Mouse (Mus musculus): Measurements from ENCODE around the gene Gm28051. TPM values are rescaled to one million over a fixed set of nuclear protein-coding genes. Genes with fewer than 3 reads are reported as not detected.

Gene Gm28051
- polyA plus RNA-seq, 1 experiment from 2014 or later: not detected

DNA sequence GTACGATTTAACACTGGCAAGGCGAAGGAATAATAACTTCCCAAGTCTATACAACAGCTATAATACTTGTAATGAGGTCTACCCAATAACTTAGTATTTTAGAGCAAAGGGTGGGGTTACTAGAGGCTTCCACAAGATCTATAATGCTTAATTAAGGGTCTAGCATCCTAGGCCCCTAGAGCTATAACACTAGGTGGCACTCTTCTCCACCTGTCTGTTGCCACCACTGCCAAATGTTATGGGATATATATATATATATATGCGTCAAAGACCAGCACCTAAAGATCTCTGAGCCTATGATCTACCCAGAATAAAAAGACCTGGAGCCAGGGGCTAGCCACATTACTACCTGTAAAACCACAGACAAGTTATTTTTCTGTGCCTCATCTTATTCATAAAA is 17.3 kb downstream of the Gm28051 start:
- H3K9ac ChIP-seq (replicated peaks; ENCODE audit: low read length): no peak overlapping the region
- H3K4me1 ChIP-seq (ENCODE audit: control insufficient read depth, insufficient read depth, low read length): peaks cover 3% of the 10 kb centered on the region; the same call in 1 of the 2 replicates
- no peak overlapping the region for H3K4me3 ChIP-seq (ENCODE audit: low read depth, low read length)
- no peaks in the 10 kb centered on the region for H3K36me3 ChIP-seq (replicated peaks; ENCODE audit: control insufficient read depth, insufficient read depth, low read depth, low read length)
- no peaks in the 10 kb centered on the region for H3K27me3 ChIP-seq (ENCODE audit: control insufficient read depth, insufficient read depth, low read length)
- ATAC-seq (replicated peaks; ENCODE audit: insufficient number of reproducible peaks, low FRiP score, low TSS enrichment, low read depth) (no peak), DNase-seq (ENCODE audit: low spot score) (peak; percentile 37)
- WGBS: 68% methylated on average over 3 of the region's 3 CpGs
- H3K27ac ChIP-seq (replicated peaks; ENCODE audit: low read depth, low read length): no peak overlapping the region
- H3K4me2 ChIP-seq (ENCODE audit: low read depth, low read length): no peak overlapping the region
- H3K9me3 ChIP-seq (replicated peaks; ENCODE audit: control insufficient read depth, low read length): no peaks in the 10 kb centered on the region

DNA sequence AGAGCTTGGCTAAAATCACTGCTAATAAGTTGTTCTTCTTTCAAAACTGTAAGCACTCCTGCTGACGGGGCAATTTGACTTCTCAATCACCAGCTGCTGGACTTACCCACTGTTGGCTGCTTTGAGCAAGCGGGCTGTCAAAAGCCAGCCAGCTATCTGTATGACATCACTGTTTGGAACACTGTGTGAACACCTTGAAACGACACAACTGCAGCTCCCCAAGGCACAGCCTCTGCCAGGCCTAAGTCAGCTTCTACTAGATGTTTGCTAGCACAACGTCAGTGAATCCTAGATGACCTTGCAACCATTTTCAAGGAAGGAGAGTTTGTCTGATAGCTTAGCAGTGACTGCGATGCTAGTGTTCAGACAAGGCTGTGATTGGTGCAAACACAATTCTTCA is 18.5 kb downstream of the Gm28051 start:
- no peak overlapping the region for H3K4me3 ChIP-seq (ENCODE audit: low read depth, low read length)
- H3K4me2 ChIP-seq (ENCODE audit: low read depth, low read length): no peak overlapping the region
- ATAC-seq (replicated peaks; ENCODE audit: insufficient number of reproducible peaks, low FRiP score, low TSS enrichment, low read depth): no peak
- H3K9me3 ChIP-seq (replicated peaks; ENCODE audit: control insufficient read depth, low read length): no peaks in the 10 kb centered on the region
- H3K4me1 ChIP-seq (ENCODE audit: control insufficient read depth, insufficient read depth, low read length): peaks cover 3% of the 10 kb centered on the region; the same call in 1 of the 2 replicates
- no peak overlapping the region for H3K27ac ChIP-seq (replicated peaks; ENCODE audit: low read depth, low read length)
- no peak for DNase-seq (ENCODE audit: low spot score)
- no peaks in the 10 kb centered on the region for H3K27me3 ChIP-seq (ENCODE audit: control insufficient read depth, insufficient read depth, low read length)
- no peaks in the 10 kb centered on the region for H3K36me3 ChIP-seq (replicated peaks; ENCODE audit: control insufficient read depth, insufficient read depth, low read depth, low read length)
- H3K9ac ChIP-seq (replicated peaks; ENCODE audit: low read length): no peak overlapping the region
- WGBS: 83% methylated on average over 5 of the region's 5 CpGs

DNA sequence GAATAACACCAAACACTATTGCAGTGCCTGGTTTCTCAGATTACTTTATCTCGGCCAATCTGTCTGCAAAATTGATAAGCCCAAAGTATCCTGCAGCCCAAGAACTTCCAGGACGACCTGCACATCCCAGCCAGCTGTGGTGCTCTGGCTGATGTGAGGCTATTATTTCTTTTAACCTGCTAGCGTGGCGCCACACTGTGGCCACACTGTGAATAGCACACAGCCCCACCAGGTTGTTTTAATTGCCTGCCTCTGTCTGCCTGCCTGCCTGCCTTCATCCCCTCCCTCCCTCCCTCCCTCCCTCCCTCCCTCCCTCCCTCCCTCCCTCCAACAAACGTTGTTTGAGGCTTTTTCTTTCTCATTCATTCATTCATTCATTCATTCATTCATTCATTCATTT is 24.2 kb downstream of the Gm28051 start:
- Histone ChIP-seq H3K4me1 (ENCODE audit: control insufficient read depth, insufficient read depth, low read length) (peaks cover 7% of the 10 kb centered on the region; the same call in 1 of the 2 replicates), H3K36me3 (replicated peaks; ENCODE audit: control insufficient read depth, insufficient read depth, low read depth, low read length) (no peaks in the 10 kb centered on the region), H3K4me2 (ENCODE audit: low read depth, low read length) (no peak overlapping the region), H3K4me3 (ENCODE audit: low read depth, low read length) (no peak overlapping the region), H3K27me3 (ENCODE audit: control insufficient read depth, insufficient read depth, low read length) (no peaks in the 10 kb centered on the region), H3K27ac (replicated peaks; ENCODE audit: low read depth, low read length) (no peak overlapping the region), H3K9ac (replicated peaks; ENCODE audit: low read length) (no peak overlapping the region), H3K9me3 (replicated peaks; ENCODE audit: control insufficient read depth, low read length) (no peaks in the 10 kb centered on the region)
- WGBS: 12% methylated on average over 5 of the region's 5 CpGs
- ATAC-seq (replicated peaks; ENCODE audit: insufficient number of reproducible peaks, low FRiP score, low TSS enrichment, low read depth): no peak
- DNase-seq (ENCODE audit: low spot score): peak; percentile 77

DNA sequence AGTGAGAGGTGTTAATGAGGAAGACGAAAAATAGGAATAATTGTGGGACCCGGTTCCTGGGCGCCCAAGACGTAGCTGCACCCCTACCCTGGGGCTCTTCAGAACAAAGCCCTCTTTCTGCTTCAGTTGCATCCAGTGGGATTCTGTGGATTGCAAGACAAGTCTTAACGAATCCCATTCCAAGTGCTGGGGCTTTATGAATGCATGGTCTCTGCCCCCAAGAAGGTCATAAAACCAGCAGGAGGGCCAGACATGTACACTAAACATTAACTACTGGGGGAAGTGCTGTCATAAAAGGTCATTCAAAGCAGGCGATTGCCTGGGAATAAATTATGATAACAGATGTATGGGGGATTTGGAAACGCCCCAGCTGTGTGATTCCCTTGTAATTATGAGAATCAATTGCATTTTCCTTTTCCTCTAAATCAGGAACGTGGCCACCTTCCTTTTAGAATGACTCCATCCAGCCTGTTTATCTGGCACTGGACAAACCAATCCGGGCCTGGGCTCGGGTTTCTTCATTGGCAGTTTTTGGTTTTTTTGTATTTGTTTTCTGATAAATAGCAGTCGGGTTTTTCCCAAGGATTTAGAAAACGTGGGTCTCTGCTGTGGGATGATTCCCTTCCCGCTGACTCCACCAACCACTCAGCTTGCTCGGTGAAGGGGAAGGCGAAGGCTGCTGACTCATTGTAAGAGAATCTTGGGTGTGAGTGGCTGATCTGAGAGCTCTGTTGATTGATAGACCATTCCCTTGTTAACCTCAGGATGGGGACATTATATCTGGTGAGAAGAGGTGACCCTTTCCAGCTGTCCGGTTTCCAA is 26.6 kb downstream of the Gm28051 start:
- DNase-seq (ENCODE audit: low spot score) (peak; percentile 31), ATAC-seq (replicated peaks; ENCODE audit: insufficient number of reproducible peaks, low FRiP score, low TSS enrichment, low read depth) (no peak)
- H3K9ac ChIP-seq (replicated peaks; ENCODE audit: low read length): peak overlapping the region; percentile 40
- peak overlapping the region; percentile 69 for H3K27ac ChIP-seq (replicated peaks; ENCODE audit: low read depth, low read length)
- H3K4me3 ChIP-seq (ENCODE audit: low read depth, low read length): no peak overlapping the region
- 40% methylated on average over 16 of the region's 16 CpGs for WGBS
- H3K36me3 ChIP-seq (replicated peaks; ENCODE audit: control insufficient read depth, insufficient read depth, low read depth, low read length): no peaks in the 10 kb centered on the region
- peak overlapping the region; percentile 24; the same call in 1 of the 2 replicates for H3K4me2 ChIP-seq (ENCODE audit: low read depth, low read length)
- H3K9me3 ChIP-seq (replicated peaks; ENCODE audit: control insufficient read depth, low read length): no peaks in the 10 kb centered on the region
- H3K27me3 ChIP-seq (ENCODE audit: control insufficient read depth, insufficient read depth, low read length): no peaks in the 10 kb centered on the region
- H3K4me1 ChIP-seq (ENCODE audit: control insufficient read depth, insufficient read depth, low read length): peaks cover 7% of the 10 kb centered on the region; the same call in 1 of the 2 replicates

DNA sequence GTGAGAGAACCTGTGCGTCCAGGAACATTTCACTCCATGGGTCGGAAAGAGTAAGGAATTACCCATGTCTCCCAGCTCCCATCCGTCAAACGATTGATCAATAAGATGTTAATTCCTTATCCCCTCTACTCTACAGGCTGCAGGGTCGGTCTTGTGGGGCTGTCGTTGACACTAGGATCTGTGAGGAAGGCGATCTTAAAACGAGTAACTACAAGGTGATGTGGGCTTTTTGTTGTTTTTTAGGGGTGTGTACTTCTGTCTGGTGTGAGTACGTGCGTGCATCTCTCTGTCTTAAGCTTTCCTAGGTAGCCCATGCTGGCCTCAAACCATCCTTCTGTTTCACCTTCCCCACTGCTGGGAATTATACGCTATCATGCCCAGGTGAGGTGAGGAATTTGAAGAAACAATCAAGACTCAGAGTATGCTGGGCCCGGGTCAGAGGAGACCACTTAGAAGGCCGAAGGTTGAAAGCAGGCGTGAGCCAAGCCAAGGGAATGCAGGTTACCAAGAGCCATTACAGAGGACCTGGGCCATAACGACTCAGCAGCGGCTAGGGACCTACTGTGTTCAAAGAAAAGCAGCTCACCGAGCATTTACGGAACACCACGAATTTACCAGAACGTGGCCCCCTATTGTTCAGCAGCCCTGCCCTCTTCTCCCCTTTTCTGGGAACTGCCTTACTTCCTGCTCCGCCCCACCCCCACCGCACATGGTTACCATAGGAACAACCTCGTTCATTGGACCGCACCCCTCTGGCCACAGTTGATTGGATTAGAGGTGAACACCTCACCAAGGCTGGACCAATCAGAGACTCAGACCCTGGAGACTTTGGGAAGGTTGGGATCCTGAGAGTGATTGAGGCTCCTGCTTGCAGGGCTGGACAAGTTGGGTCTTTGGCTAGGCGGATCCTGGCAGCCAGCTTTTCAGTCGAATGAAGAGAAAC is 27.4 kb downstream of the Gm28051 start:
- Histone ChIP-seq H3K9me3 (replicated peaks; ENCODE audit: control insufficient read depth, low read length) (no peaks in the 10 kb centered on the region), H3K4me1 (ENCODE audit: control insufficient read depth, insufficient read depth, low read length) (peaks cover 7% of the 10 kb centered on the region; the same call in 1 of the 2 replicates), H3K4me2 (ENCODE audit: low read depth, low read length) (peak overlapping the region; percentile 37), H3K9ac (replicated peaks; ENCODE audit: low read length) (peak overlapping the region; percentile 41), H3K4me3 (ENCODE audit: low read depth, low read length) (no peak overlapping the region), H3K27ac (replicated peaks; ENCODE audit: low read depth, low read length) (peak overlapping the region; percentile 80), H3K27me3 (ENCODE audit: control insufficient read depth, insufficient read depth, low read length) (no peaks in the 10 kb centered on the region), H3K36me3 (replicated peaks; ENCODE audit: control insufficient read depth, insufficient read depth, low read depth, low read length) (no peaks in the 10 kb centered on the region)
- 32% methylated on average over 26 of the region's 26 CpGs for WGBS
- ATAC-seq (replicated peaks; ENCODE audit: insufficient number of reproducible peaks, low FRiP score, low TSS enrichment, low read depth) (peak; percentile 98), DNase-seq (ENCODE audit: low spot score) (peak; percentile 96)

DNA sequence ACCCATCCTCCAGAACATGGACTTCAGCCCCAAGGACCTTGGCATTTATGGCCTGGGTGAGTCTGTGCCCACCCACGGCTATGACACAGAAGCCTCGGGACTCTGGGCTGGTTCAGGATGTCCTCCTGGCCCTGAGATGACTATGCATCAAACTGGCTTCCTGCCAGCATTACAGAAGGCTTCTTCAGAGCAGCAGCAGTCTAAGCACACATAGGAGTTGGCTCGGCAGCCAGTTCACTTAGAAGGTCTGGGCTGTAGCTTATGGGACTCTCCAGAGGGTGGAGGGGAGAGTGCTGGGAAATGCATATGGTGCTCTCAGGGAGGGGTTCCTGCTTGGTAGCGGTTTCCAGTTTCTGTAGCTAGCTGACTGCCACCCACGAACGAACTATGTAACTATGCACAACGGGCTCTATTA is 31.8 kb downstream of the Gm28051 start:
- DNase-seq (ENCODE audit: low spot score): no peak
- no peak for ATAC-seq (replicated peaks; ENCODE audit: insufficient number of reproducible peaks, low FRiP score, low TSS enrichment, low read depth)
- Histone ChIP-seq H3K9ac (replicated peaks; ENCODE audit: low read length) (no peak overlapping the region), H3K4me2 (ENCODE audit: low read depth, low read length) (no peak overlapping the region), H3K4me3 (ENCODE audit: low read depth, low read length) (no peak overlapping the region), H3K4me1 (ENCODE audit: control insufficient read depth, insufficient read depth, low read length) (peaks cover 5% of the 10 kb centered on the region; the same call in 1 of the 2 replicates), H3K27me3 (ENCODE audit: control insufficient read depth, insufficient read depth, low read length) (no peaks in the 10 kb centered on the region), H3K36me3 (replicated peaks; ENCODE audit: control insufficient read depth, insufficient read depth, low read depth, low read length) (no peaks in the 10 kb centered on the region), H3K9me3 (replicated peaks; ENCODE audit: control insufficient read depth, low read length) (no peaks in the 10 kb centered on the region), H3K27ac (replicated peaks; ENCODE audit: low read depth, low read length) (no peak overlapping the region)
- 71% methylated on average over 7 of the region's 7 CpGs for WGBS

DNA sequence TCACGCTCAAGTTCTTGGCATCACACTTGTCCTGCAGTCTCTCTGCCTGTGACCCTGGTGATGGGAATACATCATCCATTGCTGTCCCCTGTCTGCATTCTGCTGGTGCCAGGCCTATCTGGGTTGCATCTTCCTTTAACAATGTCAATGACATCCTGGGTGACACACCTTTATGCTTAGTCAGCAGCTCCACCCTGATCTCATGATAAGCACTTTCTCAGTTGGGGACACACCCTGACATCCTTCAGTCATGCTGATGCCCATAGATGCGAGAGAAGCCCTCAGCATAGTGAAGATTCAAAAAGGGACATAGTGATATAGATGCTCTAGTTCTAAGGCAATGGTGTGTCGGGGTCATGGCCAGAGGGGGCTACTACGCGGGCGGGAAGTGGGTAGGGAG is 32.4 kb downstream of the Gm28051 start:
- H3K9me3 ChIP-seq (replicated peaks; ENCODE audit: control insufficient read depth, low read length): no peaks in the 10 kb centered on the region
- ATAC-seq (replicated peaks; ENCODE audit: insufficient number of reproducible peaks, low FRiP score, low TSS enrichment, low read depth) (no peak), DNase-seq (ENCODE audit: low spot score) (no peak)
- no peak overlapping the region for H3K9ac ChIP-seq (replicated peaks; ENCODE audit: low read length)
- H3K36me3 ChIP-seq (replicated peaks; ENCODE audit: control insufficient read depth, insufficient read depth, low read depth, low read length): no peaks in the 10 kb centered on the region
- WGBS: 92% methylated on average over 6 of the region's 6 CpGs
- H3K4me3 ChIP-seq (ENCODE audit: low read depth, low read length): no peak overlapping the region
- H3K4me2 ChIP-seq (ENCODE audit: low read depth, low read length): no peak overlapping the region
- peaks cover 3% of the 10 kb centered on the region; the same call in 1 of the 2 replicates for H3K4me1 ChIP-seq (ENCODE audit: control insufficient read depth, insufficient read depth, low read length)
- H3K27ac ChIP-seq (replicated peaks; ENCODE audit: low read depth, low read length): no peak overlapping the region
- no peaks in the 10 kb centered on the region for H3K27me3 ChIP-seq (ENCODE audit: control insufficient read depth, insufficient read depth, low read length)

All from embryonic facial prominence, embryonic 11.5 days (tissue).